Mouse (Mus musculus) midbrain, embryonic 14.5 days (tissue): ENCODE data around the gene Gfod1. TPM values are rescaled to one million over a fixed set of nuclear protein-coding genes. Genes with fewer than 3 reads are reported as not detected.

Experiments
- ATAC-seq: fragments of 200-750 bp; cut with Nextera tagmentation; 2 replicates; pipeline ENCODE4 v1.8.0; 2017; ENCODE audit warnings: moderate number of reproducible peaks, moderate library complexity; ENCODE audit not compliant: low FRiP score, low TSS enrichment
- DNase-seq: peaks from one replicate; pipeline ENCODE4 v3.0.0-alpha.2; 2015
- H3K27ac ChIP-seq: fragments of 300-500 bp; sonication (generic); replicated peaks from 2 replicates; pipeline ENCODE4 v1.5.1; 2014; ENCODE audit warnings: mild to moderate bottlenecking, low read depth, low read length, moderate library complexity
- H3K27me3 ChIP-seq: fragments of 300-500 bp; sonication (generic); 2 replicates; pipeline ENCODE4 v1.6.1; 2014; ENCODE audit warnings: low read length, control low read depth, mixed read lengths; ENCODE audit not compliant: control insufficient read depth, insufficient read depth
- H3K36me3 ChIP-seq: fragments of 300-500 bp; sonication (generic); 2 replicates; pipeline ENCODE4 v1.6.1; 2014; ENCODE audit warnings: low read length, control low read depth; ENCODE audit not compliant: control insufficient read depth, insufficient read depth
- H3K4me1 ChIP-seq: fragments of 300-500 bp; sonication (generic); 2 replicates; pipeline ENCODE4 v1.6.1; 2014; ENCODE audit warnings: mild to moderate bottlenecking, antibody characterized with exemption, low read length, control low read depth; ENCODE audit not compliant: control insufficient read depth, insufficient read depth
- H3K4me2 ChIP-seq: fragments of 300-500 bp; sonication (generic); 2 replicates; pipeline ENCODE4 v1.6.1; 2014; ENCODE audit warnings: mild to moderate bottlenecking, low read length, moderate library complexity
- H3K4me3 ChIP-seq: fragments of 300-500 bp; sonication (generic); replicated peaks from 2 replicates; pipeline ENCODE4 v1.5.1; 2014; ENCODE audit warnings: low read depth, low read length
- H3K9ac ChIP-seq: fragments of 300-500 bp; sonication (generic); replicated peaks from 2 replicates; pipeline ENCODE4 v1.6.1; 2014; ENCODE audit warnings: mild to moderate bottlenecking, low read length, moderate library complexity
- H3K9me3 ChIP-seq: fragments of 300-500 bp; sonication (generic); 2 replicates; pipeline ENCODE4 v1.6.1; 2016; ENCODE audit warnings: low read length, control low read depth, mixed read lengths; ENCODE audit not compliant: control insufficient read depth
- WGBS: fragments of 180-500 bp; shearing (Covaris S2); extraction: QIAGEN DNeasy Blood & Tissue Kit; methylation state at CpG from one replicate; pipeline ENCODE4 v1.1.7; 2014; 5-methylcytosine and 5-hydroxymethylcytosine counted together
- polyA plus RNA-seq: library from polyadenylated mRNA; unstranded; fragments of >200 nt; fragmentation: Nextera tagmentation; extraction: Ambion mirVana; gene quantifications from 2 replicates; pipeline ENCODE4 v1.2.1, GENCODE M21; 2014

The Gfod1 gene
- polyA plus RNA-seq, 1 experiment from 2014 or later, result 3.7 TPM

GRCm38 (mm10) chr13:43272303-43273135 lies 31.5 kb downstream of the Gfod1 start:
- no peak for DNase-seq
- 84% methylated on average over 13 of the region's 13 CpGs for WGBS
- H3K9me3 ChIP-seq, result no peaks in the 10 kb centered on the region
- ATAC-seq, result no peak
- H3K4me2 ChIP-seq, result no peak overlapping the region
- peaks cover 12% of the 10 kb centered on the region for H3K4me1 ChIP-seq
- no peaks in the 10 kb centered on the region for H3K36me3 ChIP-seq
- no peak overlapping the region for H3K27ac ChIP-seq
- no peak overlapping the region for H3K9ac ChIP-seq
- no peak overlapping the region for H3K4me3 ChIP-seq
- 0 out of 2 replicates have a peak, but pooled peaks cover 2% of the 10 kb centered on the region for H3K27me3 ChIP-seq

GRCm38 (mm10) chr13:43271481-43271880 lies 32.5 kb downstream of the Gfod1 start:
- H3K9me3 ChIP-seq, result no peaks in the 10 kb centered on the region
- no peaks in the 10 kb centered on the region for H3K36me3 ChIP-seq
- H3K9ac ChIP-seq, result no peak overlapping the region
- ATAC-seq (no peak), DNase-seq (no peak)
- no peak overlapping the region for H3K4me2 ChIP-seq
- peaks cover 12% of the 10 kb centered on the region for H3K4me1 ChIP-seq
- 0 out of 2 replicates have a peak, but pooled peaks cover 2% of the 10 kb centered on the region for H3K27me3 ChIP-seq
- 84% methylated on average over 9 of the region's 9 CpGs for WGBS
- H3K4me3 ChIP-seq, result no peak overlapping the region
- H3K27ac ChIP-seq, result no peak overlapping the region

- H3K27ac ChIP-seq, result no peak overlapping the region
Observed at GRCm38 (mm10) chr13:43270220-43270597, 33.8 kb downstream of the Gfod1 start.

GRCm38 (mm10) chr13:43269460-43270219 lies 34.3 kb downstream of the Gfod1 start:
- H3K9ac ChIP-seq, result no peak overlapping the region
- DNase-seq (peak; percentile 64), ATAC-seq (peak; percentile 74; the same call in 1 of the 2 replicates)
- WGBS, result 5% methylated on average over 4 of the region's 4 CpGs
- H3K4me1 ChIP-seq, result peaks cover 18% of the 10 kb centered on the region
- H3K9me3 ChIP-seq, result no peaks in the 10 kb centered on the region
- no peak overlapping the region for H3K27ac ChIP-seq
- no peak overlapping the region for H3K4me3 ChIP-seq
- no peak overlapping the region for H3K4me2 ChIP-seq
- H3K27me3 ChIP-seq, result 0 out of 2 replicates have a peak, but pooled peaks cover 2% of the 10 kb centered on the region
- H3K36me3 ChIP-seq, result no peaks in the 10 kb centered on the region

More at GRCm38 (mm10) chr13:43270220-43270597, 33.8 kb downstream of the Gfod1 start:
- WGBS, result 28% methylated on average over 10 of the region's 10 CpGs
- H3K4me3 ChIP-seq, result no peak overlapping the region
- 0 out of 2 replicates have a peak, but pooled peaks cover 2% of the 10 kb centered on the region for H3K27me3 ChIP-seq
- H3K4me2 ChIP-seq, result no peak overlapping the region
- H3K36me3 ChIP-seq, result no peaks in the 10 kb centered on the region
- H3K4me1 ChIP-seq, result peaks cover 12% of the 10 kb centered on the region
- no peaks in the 10 kb centered on the region for H3K9me3 ChIP-seq
- ATAC-seq, result peak; percentile 31; the same call in 1 of the 2 replicates
- no peak for DNase-seq
- H3K9ac ChIP-seq, result no peak overlapping the region

- no peak overlapping the region for H3K9ac ChIP-seq
- WGBS, result 30% methylated on average over 12 of the region's 12 CpGs
- no peak overlapping the region for H3K4me3 ChIP-seq
- 0 out of 2 replicates have a peak, but pooled peaks cover 2% of the 10 kb centered on the region for H3K27me3 ChIP-seq
- ATAC-seq (no peak), DNase-seq (peak; percentile 5)
- H3K4me1 ChIP-seq, result peaks cover 18% of the 10 kb centered on the region
- no peaks in the 10 kb centered on the region for H3K9me3 ChIP-seq
- no peak overlapping the region for H3K4me2 ChIP-seq
- H3K36me3 ChIP-seq, result no peaks in the 10 kb centered on the region
- H3K27ac ChIP-seq, result no peak overlapping the region
Observed at GRCm38 (mm10) chr13:43268539-43269327, 35.2 kb downstream of the Gfod1 start.

GRCm38 (mm10) chr13:43267902-43268301 lies 36.1 kb downstream of the Gfod1 start:
- no peaks in the 10 kb centered on the region for H3K9me3 ChIP-seq
- no peak overlapping the region for H3K4me3 ChIP-seq
- H3K9ac ChIP-seq, result no peak overlapping the region
- no peaks in the 10 kb centered on the region for H3K36me3 ChIP-seq
- peaks cover 18% of the 10 kb centered on the region for H3K4me1 ChIP-seq
- no peak for ATAC-seq
- H3K27ac ChIP-seq, result no peak overlapping the region
- no peak overlapping the region for H3K4me2 ChIP-seq
- DNase-seq, result no peak
- WGBS, result 92% methylated on average over 2 of the region's 2 CpGs
- H3K27me3 ChIP-seq, result 0 out of 2 replicates have a peak, but pooled peaks cover 2% of the 10 kb centered on the region

- no peaks in the 10 kb centered on the region for H3K36me3 ChIP-seq
- no peak overlapping the region for H3K4me2 ChIP-seq
- H3K9ac ChIP-seq, result no peak overlapping the region
- ATAC-seq, result no peak
- 90% methylated on average over 3 of the region's 3 CpGs for WGBS
- no peaks in the 10 kb centered on the region for H3K9me3 ChIP-seq
- H3K27ac ChIP-seq, result no peak overlapping the region
- H3K4me3 ChIP-seq, result no peak overlapping the region
- peaks cover 18% of the 10 kb centered on the region for H3K4me1 ChIP-seq
- no peak for DNase-seq
- H3K27me3 ChIP-seq, result 0 out of 2 replicates have a peak, but pooled peaks cover 2% of the 10 kb centered on the region
Observed at GRCm38 (mm10) chr13:43267216-43267615, 36.8 kb downstream of the Gfod1 start.

- no peak overlapping the region for H3K4me2 ChIP-seq
- no peak overlapping the region for H3K9ac ChIP-seq
- no peak overlapping the region for H3K4me3 ChIP-seq
- 0 out of 2 replicates have a peak, but pooled peaks cover 2% of the 10 kb centered on the region for H3K27me3 ChIP-seq
- no peaks in the 10 kb centered on the region for H3K36me3 ChIP-seq
- WGBS, result 90% methylated on average over 10 of the region's 10 CpGs
- H3K27ac ChIP-seq, result no peak overlapping the region
- peaks cover 18% of the 10 kb centered on the region for H3K4me1 ChIP-seq
- H3K9me3 ChIP-seq, result no peaks in the 10 kb centered on the region
- ATAC-seq (no peak), DNase-seq (no peak)
Observed at GRCm38 (mm10) chr13:43266333-43266732, 37.6 kb downstream of the Gfod1 start.
